Mouse (Mus musculus) neutrophil, adult 5-6 weeks (primary cell): Measurements from ENCODE around the gene Gm20388. TPM values are rescaled to one million over a fixed set of nuclear protein-coding genes. Genes with fewer than 3 reads are reported as not detected.

ENCODE experiments used
- ATAC-seq: fragments of 151-379, 151-347 bp; 2 replicates; pipeline ENCODE4 v1.8.0; 2017; ENCODE audit warnings: mild to moderate bottlenecking, moderate TSS enrichment; ENCODE audit not compliant: insufficient number of reproducible peaks, poor library complexity, low FRiP score, severe bottlenecking; ENCODE audit errors: extremely low read depth
- total RNA-seq: library from RNA; stranded (forward); fragments of 200-1000 nt; gene quantifications from 2 replicates; pipeline ENCODE4 v1.2.3, GENCODE M21; 2017

Gene Gm20388
- total RNA-seq, 1 experiment from 2014 or later, result 10.8 TPM

- ATAC-seq, result no peak
Measured at GRCm38 (mm10) chr8:123783525-123784249, 3873.0 kb downstream of the Gm20388 start.

DNA sequence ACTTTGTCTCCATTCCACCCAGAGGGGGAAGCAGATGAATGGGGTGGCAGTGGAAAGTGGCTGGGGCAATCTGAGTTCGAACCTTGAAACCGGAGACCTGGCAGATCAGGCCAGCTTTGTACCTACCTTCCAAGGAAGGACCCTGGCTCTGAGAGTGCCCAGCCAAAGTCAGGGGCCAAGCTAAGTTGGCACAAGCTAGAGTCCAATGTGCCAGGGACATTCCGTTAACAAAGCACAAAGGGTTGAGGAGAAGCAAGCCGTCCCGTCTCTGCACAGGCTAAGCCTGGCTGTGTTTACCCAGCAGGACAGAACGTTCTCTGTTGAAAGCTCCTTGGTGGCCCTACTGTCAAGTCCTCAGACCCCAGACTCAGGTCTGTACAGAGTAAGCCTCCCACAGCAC is 3875.5 kb downstream of the Gm20388 start:
- ATAC-seq, result no peak

- no peak for ATAC-seq
Measured at GRCm38 (mm10) chr8:123786644-123787043, 3876.0 kb downstream of the Gm20388 start.

DNA sequence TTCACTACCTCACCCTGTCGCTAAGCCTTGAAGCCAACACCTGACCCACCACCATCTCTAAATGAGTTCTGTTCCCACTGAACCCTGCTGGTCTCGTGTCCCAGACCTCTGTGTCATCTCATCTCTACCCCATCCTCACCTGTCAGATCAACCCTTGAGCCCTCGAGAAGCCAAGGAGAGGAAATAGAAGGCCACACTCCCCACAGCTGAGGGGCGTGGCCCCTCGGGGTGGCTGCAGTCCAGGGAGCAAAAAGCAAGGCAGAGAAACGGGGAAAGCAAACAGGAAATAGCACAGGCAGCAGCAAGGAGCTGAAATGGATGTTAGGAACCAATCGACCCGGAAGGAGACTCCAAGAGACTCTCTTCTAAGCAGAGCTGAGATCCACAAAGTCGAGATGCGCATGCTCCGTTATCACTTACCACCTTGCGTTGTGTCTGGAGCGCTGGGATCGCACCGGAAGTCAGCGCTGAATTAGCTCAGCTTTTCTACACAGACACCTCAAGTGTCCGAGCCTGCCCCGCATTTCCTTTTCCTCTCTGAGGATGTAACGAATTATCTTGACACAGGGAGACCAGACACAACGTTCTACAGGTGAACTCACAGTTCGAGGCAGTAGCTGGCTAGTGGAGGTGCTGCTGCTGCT is 3876.7 kb downstream of the Gm20388 start:
- no peak for ATAC-seq

DNA sequence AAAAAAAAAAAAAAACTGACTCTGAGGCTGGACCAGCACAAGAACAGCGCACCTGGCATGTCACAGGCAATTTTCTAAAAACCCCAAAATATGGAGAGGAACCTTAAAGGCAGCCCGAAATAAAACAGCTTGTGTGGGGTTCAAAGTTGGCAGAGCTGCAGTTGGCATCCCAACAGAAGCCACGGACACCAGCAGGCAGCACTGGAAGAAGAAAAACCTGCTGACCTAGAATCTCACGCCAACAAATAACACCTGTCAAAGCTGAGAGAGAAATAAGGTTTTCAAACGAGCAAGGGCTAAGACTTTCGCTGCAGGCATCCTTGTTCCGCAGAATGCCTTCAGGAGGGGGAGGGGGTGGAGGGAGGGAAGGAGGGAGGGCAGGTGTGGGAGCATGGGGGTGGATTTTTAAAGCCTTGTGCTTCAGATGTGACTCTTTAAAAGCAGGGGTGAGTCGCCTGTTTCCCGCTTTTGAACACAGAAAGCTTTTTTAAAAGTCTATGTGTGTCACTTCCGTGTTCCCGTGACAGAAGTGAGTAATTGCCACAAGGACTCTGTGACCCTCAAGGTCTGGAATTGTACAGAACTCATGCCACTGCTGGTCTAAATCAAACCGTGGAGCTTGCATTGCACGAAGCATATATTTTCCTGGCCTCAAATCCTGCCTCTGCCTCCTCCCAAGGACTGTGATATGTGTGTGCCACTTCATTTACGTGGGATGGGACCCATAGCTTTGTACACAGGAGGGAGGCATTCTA is 3878.0 kb downstream of the Gm20388 start:
- ATAC-seq, result no peak

- no peak for ATAC-seq
Measured at GRCm38 (mm10) chr8:123789461-123789860, 3878.8 kb downstream of the Gm20388 start.

DNA sequence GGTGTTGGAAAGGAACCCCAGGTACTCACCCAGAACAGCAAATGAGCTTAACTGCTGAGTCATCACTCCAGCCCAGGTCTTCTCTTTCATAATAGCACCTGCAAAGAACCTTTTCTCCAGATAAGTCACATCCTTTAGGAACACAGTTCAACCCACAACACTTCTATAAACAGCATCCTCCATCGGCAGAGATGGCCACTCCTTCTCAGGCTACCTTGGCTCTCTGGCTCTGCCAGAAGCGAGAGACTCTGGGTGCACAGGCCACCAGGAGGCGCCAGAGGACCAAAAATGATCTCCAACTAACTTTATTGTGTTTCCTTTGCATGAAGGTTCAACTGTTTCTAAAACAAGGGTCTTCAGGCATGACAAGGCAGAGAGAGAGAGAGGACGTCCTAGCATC is 3879.3 kb downstream of the Gm20388 start:
- ATAC-seq, result no peak

- ATAC-seq, result no peak
Measured at GRCm38 (mm10) chr8:123791101-123791844, 3880.6 kb downstream of the Gm20388 start.

DNA sequence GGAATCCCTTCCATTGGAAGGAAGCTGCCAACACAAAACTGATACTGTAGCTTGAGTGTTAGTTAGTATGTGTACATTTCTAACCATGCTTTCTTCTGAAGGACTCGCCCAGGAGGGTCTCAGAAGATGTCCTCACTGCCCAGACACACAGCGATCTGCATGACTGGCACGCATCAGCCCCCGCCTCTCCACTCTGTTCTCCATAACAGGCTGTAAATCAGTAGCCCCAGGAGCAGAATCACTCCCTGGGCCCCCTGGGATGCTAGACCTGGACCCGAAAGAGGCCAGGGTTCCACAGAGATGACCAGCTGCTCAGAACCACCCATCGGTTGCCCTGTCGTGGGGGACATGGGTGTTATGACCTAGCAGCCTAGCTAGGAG is 3881.2 kb downstream of the Gm20388 start:
- no peak for ATAC-seq

GRCm38 (mm10) chr8:123793900-123794299 is 3883.3 kb downstream of the Gm20388 start:
- ATAC-seq, result no peak

DNA sequence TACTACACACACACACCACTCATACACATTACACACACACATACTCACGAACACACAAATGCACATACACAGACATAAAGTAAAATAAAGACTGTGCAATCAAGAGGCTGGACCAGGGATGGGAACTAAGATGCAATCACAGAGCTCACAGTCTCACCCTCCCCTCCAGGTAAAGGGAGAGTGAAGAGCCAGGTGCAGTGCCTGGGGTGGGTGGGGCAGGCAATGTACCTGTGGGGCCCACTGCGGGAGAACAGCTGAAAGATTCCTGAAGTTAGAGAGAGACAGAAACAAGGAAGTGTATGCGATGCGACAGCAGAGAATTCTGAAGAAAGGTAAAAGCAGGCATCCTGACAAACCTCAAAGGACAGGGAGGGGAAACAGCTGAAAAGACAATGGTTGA is 3884.1 kb downstream of the Gm20388 start:
- no peak for ATAC-seq

- ATAC-seq, result no peak
Measured at GRCm38 (mm10) chr8:123796758-123797157, 3886.1 kb downstream of the Gm20388 start.

GRCm38 (mm10) chr8:123797928-123798327 is 3887.3 kb downstream of the Gm20388 start:
- no peak for ATAC-seq

DNA sequence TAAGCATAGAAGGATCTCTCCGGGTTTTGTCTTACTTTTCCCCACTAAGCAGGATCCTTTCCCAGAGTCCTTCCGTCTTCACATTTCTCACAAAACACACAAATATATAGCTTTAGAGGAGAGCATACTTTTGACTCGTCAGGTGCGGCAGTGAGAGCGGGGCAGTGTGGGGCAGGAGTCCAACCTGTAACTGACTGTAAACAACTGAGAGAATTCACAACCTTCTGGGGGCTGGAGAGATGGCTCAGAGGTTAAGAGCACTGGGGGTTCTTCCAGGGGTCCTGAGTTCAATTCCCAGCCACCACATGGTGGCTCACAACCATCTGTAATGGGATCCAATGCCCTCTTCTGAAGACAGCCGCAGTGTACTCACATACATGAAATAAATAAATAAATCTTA is 3888.8 kb downstream of the Gm20388 start:
- ATAC-seq, result no peak

GRCm38 (mm10) chr8:123799885-123800284 is 3889.2 kb downstream of the Gm20388 start:
- no peak for ATAC-seq

GRCm38 (mm10) chr8:123800867-123801266 is 3890.2 kb downstream of the Gm20388 start:
- ATAC-seq, result no peak

GRCm38 (mm10) chr8:123801538-123801937 is 3890.9 kb downstream of the Gm20388 start:
- ATAC-seq, result no peak

DNA sequence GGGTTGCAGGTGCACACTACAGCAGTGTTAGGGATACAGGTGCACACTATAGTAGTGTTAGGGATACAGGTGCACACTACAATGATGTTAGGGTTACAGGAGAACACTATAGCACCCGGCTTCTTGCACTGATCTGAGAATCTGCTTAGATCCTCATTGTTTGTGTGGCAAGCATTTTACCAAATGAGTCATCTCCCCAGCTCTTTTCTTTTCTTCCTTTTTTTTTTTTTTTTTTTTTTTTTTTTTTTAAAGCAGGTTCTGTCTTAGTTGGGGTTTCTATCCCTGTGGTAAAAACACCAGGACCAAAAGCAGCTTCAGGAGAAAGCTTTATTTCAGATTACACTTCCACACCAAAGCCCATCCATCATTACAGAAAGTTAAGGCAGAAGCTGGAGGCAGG is 3893.0 kb downstream of the Gm20388 start:
- no peak for ATAC-seq

DNA sequence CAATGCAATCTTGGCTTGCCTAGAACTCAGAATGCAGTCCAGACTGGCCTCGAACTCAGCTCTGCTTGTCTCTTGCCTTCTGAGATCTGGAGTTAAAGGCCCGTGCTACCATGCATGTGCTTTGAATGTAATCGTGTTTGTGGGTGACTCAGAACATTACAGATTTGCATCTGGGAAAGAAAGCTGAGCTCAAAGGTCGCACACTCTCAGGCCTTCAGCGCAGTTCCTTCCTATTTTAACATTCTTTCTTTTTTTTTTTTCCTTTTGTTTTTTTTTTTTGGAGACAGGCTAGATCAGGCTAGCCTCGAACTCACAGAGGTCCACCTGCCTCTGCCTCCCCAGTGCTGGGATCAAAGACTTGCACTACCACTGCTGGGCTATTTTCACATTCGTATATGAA is 3893.9 kb downstream of the Gm20388 start:
- no peak for ATAC-seq
